Mouse (Mus musculus) C2C12 (cell line): ENCODE data around the gene Ltb4r2. TPM values are rescaled to one million over a fixed set of nuclear protein-coding genes. Genes with fewer than 3 reads are reported as not detected.
A peak's percentile ranks its signal among the peaks of the same experiment; 100 is the strongest.
"Not testable (repeated sequence)": the region's sequence is repeated elsewhere in the genome, so short reads cannot be mapped to it uniquely, and the experiment has no call there.

Experiments
- H3K27me3 ChIP-seq: one replicate; pipeline ENCODE4 v1.6.1; 2011; ENCODE audit not compliant: control insufficient read depth, insufficient read depth, insufficient read length
- H3K36me3 ChIP-seq: one replicate; pipeline ENCODE4 v1.6.1; 2011; ENCODE audit not compliant: control insufficient read depth, insufficient read depth
- H3K4me3 ChIP-seq: one replicate; pipeline ENCODE4 v1.5.1; 2011; ENCODE audit warnings: mild to moderate bottlenecking, control low read depth; ENCODE audit not compliant: poor library complexity, insufficient read depth, severe bottlenecking
- H3K79me2 ChIP-seq: one replicate; pipeline ENCODE4 v1.6.1; 2011; ENCODE audit not compliant: control insufficient read depth, insufficient read depth
- H3K79me3 ChIP-seq: one replicate; pipeline ENCODE4 v1.6.1; 2011; ENCODE audit warnings: low read depth, control low read depth
- H3ac ChIP-seq: one replicate; pipeline ENCODE3; 2011; ENCODE audit warnings: low read depth; ENCODE audit not compliant: control insufficient read depth, insufficient read length
- CEBPB ChIP-seq: IDR thresholded peaks from one replicate; pipeline ENCODE4 v1.6.1; 2011; ENCODE audit warnings: low read depth, mild to moderate bottlenecking, control low read depth, moderate library complexity
- CTCF ChIP-seq: IDR thresholded peaks from one replicate; pipeline ENCODE4 v1.5.1; 2011; ENCODE audit not compliant: control insufficient read depth, insufficient read depth, insufficient read length
- FOSL1 ChIP-seq: IDR thresholded peaks from one replicate; pipeline ENCODE4 v1.8.0; 2011; ENCODE audit warnings: mild to moderate bottlenecking, low read length; ENCODE audit not compliant: poor library complexity, insufficient read depth, severe bottlenecking
- MAX ChIP-seq: IDR thresholded peaks from one replicate; pipeline ENCODE4 v1.6.1; 2011; ENCODE audit warnings: mild to moderate bottlenecking, control low read depth
- MYOD1 ChIP-seq: IDR thresholded peaks from one replicate; pipeline ENCODE4 v1.6.1; 2011; ENCODE audit warnings: low read depth; ENCODE audit not compliant: control insufficient read depth, insufficient read length
- MYOG ChIP-seq: IDR thresholded peaks from one replicate; pipeline ENCODE4 v1.6.1; 2011; ENCODE audit not compliant: control insufficient read depth, insufficient read length; ENCODE audit errors: extremely low read depth
- USF1 ChIP-seq: IDR thresholded peaks from one replicate; pipeline ENCODE4 v1.6.1; 2011; ENCODE audit warnings: low read depth, mild to moderate bottlenecking, control low read depth, moderate library complexity
- polyA plus RNA-seq: library from polyadenylated mRNA; unstranded; fragments of >200 nt; fragmentation: generic; extraction: Trizol; gene quantifications from one replicate; pipeline ENCODE4 v1.2.1, GENCODE M21; 2012; ENCODE audit warnings: missing spikeins

Gene Ltb4r2
- polyA plus RNA-seq, 1 experiment, result 0.09 TPM

GRCm38 (mm10) chr14:55758363-55758784, 2.9 kb upstream of the Ltb4r2 start, which contains the start of gene Cideb:
TSS of gene Cideb (minus strand) at chr14:55758458.
- Histone ChIP-seq H3ac (no peak within 1 kb of the TSS), H3K79me3 (no peaks in the 10 kb centered on the region), H3K4me3 (no peak within 1 kb of the TSS), H3K79me2 (no peaks in the 10 kb centered on the region), H3K36me3 (peaks cover 28% of the 10 kb centered on the region), H3K27me3 (peaks cover 19% of the 10 kb centered on the region)
- TF ChIP-seq CTCF (peak; percentile 26), MAX (no peak)

- not testable (repeated sequence) for H3K79me3 ChIP-seq, H3K79me2 ChIP-seq, H3ac ChIP-seq, H3K4me3 ChIP-seq
- Histone ChIP-seq H3K36me3 (peaks cover 10% of the 10 kb centered on the region), H3K27me3 (peaks cover 26% of the 10 kb centered on the region)
- TF ChIP-seq MAX (peak; percentile 29), CTCF (peak; percentile 65)
Observed at GRCm38 (mm10) chr14:55760156-55760555, 1.1 kb upstream of the Ltb4r2 start.

- H3K79me3 ChIP-seq, result no peaks in the 10 kb centered on the region
- H3ac ChIP-seq, result no peak overlapping the region
- H3K79me2 ChIP-seq, result no peaks in the 10 kb centered on the region
- H3K4me3 ChIP-seq, result no peak overlapping the region
- no peak for TF ChIP-seq FOSL1
- no peak for TF ChIP-seq CTCF
- no peak for TF ChIP-seq MYOG
- no peak for TF ChIP-seq MYOD1
- no peak for TF ChIP-seq CEBPB
- no peak for TF ChIP-seq USF1
- no peak for TF ChIP-seq MAX
- peaks cover 39% of the 10 kb centered on the region for H3K27me3 ChIP-seq
- no peaks in the 10 kb centered on the region for H3K36me3 ChIP-seq
Observed at GRCm38 (mm10) chr14:55762001-55762821, 983 bp downstream of the Ltb4r2 start.

- no peak for TF ChIP-seq MYOD1
- TF ChIP-seq MYOG, result no peak
- no peak for TF ChIP-seq USF1
- TF ChIP-seq MAX, result no peak
- TF ChIP-seq CTCF, result no peak
- no peak for TF ChIP-seq CEBPB
- TF ChIP-seq FOSL1, result no peak
- H3ac ChIP-seq, result no peak overlapping the region
- no peaks in the 10 kb centered on the region for H3K79me2 ChIP-seq
- H3K79me3 ChIP-seq, result no peaks in the 10 kb centered on the region
- no peaks in the 10 kb centered on the region for H3K36me3 ChIP-seq
- peaks cover 49% of the 10 kb centered on the region for H3K27me3 ChIP-seq
- H3K4me3 ChIP-seq, result no peak overlapping the region
Observed at GRCm38 (mm10) chr14:55763166-55763565, 1.9 kb downstream of the Ltb4r2 start.

- H3K79me3 ChIP-seq, result no peaks in the 10 kb centered on the region
- no peaks in the 10 kb centered on the region for H3K79me2 ChIP-seq
- H3K4me3 ChIP-seq, result no peak within 1 kb of the TSS
- TF ChIP-seq MAX (no peak), USF1 (no peak), CEBPB (no peak)
- H3K36me3 ChIP-seq, result no peaks in the 10 kb centered on the region
- H3K27me3 ChIP-seq, result peaks cover 57% of the 10 kb centered on the region
- no peak within 1 kb of the TSS for H3ac ChIP-seq
Observed at GRCm38 (mm10) chr14:55765696-55766095, 4.5 kb downstream of the Ltb4r2 start, which contains the start of gene Ltb4r1. TSS of gene Ltb4r1 (plus strand) at chr14:55765962.

GRCm38 (mm10) chr14:55767519-55768414, 6.5 kb downstream of the Ltb4r2 start:
- H3K4me3 ChIP-seq, result no peak overlapping the region
- H3K79me3 ChIP-seq, result no peaks in the 10 kb centered on the region
- H3K36me3 ChIP-seq, result no peaks in the 10 kb centered on the region
- no peak for TF ChIP-seq MYOG
- no peak for TF ChIP-seq FOSL1
- no peak for TF ChIP-seq MAX
- TF ChIP-seq MYOD1, result no peak
- no peak for TF ChIP-seq CTCF
- TF ChIP-seq CEBPB, result no peak
- TF ChIP-seq USF1, result no peak
- no peaks in the 10 kb centered on the region for H3K79me2 ChIP-seq
- no peak overlapping the region for H3ac ChIP-seq
- peaks cover 52% of the 10 kb centered on the region for H3K27me3 ChIP-seq
